Mouse (Mus musculus): ENCODE measurements around the gene Trabd2b. TPM values are rescaled to one million over a fixed set of nuclear protein-coding genes. Genes with fewer than 3 reads are reported as not detected.

Gene Trabd2b
- polyA plus RNA-seq, 1 experiment from 2014 or later: 2.0 TPM

DNA sequence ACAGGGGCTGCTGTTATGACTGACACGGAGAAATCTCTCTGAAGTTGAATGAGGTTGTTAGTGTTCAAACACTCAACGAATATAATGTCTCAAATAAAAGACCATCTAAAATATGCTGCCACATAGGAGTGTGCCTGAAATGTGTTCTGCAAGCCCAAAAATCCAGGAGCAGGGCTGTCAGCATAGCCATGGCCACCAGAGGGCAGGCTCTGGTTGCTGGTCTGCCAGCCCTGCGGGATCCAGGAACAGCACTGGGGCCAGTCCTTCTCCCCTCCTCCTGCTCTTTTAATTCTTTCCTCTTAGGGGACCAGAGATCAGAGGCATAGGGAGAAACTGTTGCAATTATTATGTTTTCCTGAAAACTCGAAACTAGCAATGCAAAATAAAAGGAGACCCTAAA is 241.2 kb downstream of the Trabd2b start:
- H3K9ac ChIP-seq: no peak overlapping the region
- H3K4me2 ChIP-seq (replicated peaks): no peak overlapping the region
- 5% methylated on average over 4 of the region's 4 CpGs for WGBS
- peak; percentile 36; the same call in 1 of the 2 replicates for ATAC-seq (ENCODE audit: low FRiP score, low read depth)
- H3K4me3 ChIP-seq: no peak overlapping the region
- no peaks in the 10 kb centered on the region for H3K9me3 ChIP-seq
- H3K36me3 ChIP-seq: no peaks in the 10 kb centered on the region
- peaks cover 98% of the 10 kb centered on the region for H3K27me3 ChIP-seq
- H3K27ac ChIP-seq: no peak overlapping the region
- H3K4me1 ChIP-seq: peaks cover 15% of the 10 kb centered on the region

- 0 out of 2 replicates have a peak, but pooled peaks have one; percentile 7 for ATAC-seq (ENCODE audit: low FRiP score, low read depth)
- Histone ChIP-seq H3K27me3 (peaks cover 97% of the 10 kb centered on the region), H3K36me3 (no peaks in the 10 kb centered on the region), H3K9ac (no peak overlapping the region), H3K27ac (no peak overlapping the region), H3K4me3 (0 out of 2 replicates have a peak overlapping the region, but pooled peaks have one; percentile 10), H3K4me1 (peaks cover 15% of the 10 kb centered on the region), H3K4me2 (replicated peaks) (peak overlapping the region; percentile 37), H3K9me3 (no peaks in the 10 kb centered on the region)
- WGBS: 8% methylated on average over 28 of the region's 28 CpGs
These were observed 242.1 kb downstream of the Trabd2b start for GRCm38 (mm10) chr4:114648532-114649074.

GRCm38 (mm10) chr4:114650551-114650950 is 244.0 kb downstream of the Trabd2b start:
- Histone ChIP-seq H3K4me3 (no peak overlapping the region), H3K27me3 (peaks cover 78% of the 10 kb centered on the region), H3K9ac (no peak overlapping the region), H3K4me2 (replicated peaks) (no peak overlapping the region), H3K4me1 (peaks cover 15% of the 10 kb centered on the region), H3K36me3 (no peaks in the 10 kb centered on the region), H3K27ac (no peak overlapping the region), H3K9me3 (no peaks in the 10 kb centered on the region)
- ATAC-seq (ENCODE audit: low FRiP score, low read depth): no peak
- 75% methylated on average over 6 of the region's 6 CpGs for WGBS

GRCm38 (mm10) chr4:114651007-114651406 is 244.5 kb downstream of the Trabd2b start:
- H3K27me3 ChIP-seq: peaks cover 73% of the 10 kb centered on the region

DNA sequence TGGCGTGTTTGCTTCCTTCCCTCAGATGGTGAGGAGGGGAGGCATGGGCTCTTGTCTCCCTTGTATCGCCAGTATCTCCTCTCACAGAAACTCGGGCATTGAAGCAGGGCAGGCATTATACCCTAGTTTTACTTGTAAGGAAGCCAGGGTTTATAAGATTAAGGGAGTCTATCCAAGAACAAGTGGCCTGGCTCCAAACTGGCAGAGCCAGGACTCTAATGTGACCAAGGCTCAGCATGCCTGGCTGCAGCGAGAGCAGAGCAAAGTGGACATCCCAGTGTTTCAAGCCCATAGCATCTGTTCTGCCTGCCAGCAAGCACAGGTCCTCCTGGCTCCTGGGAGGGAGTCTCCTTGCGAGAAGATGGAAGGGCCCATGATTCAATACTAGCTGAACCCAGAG is 245.1 kb downstream of the Trabd2b start:
- Histone ChIP-seq H3K4me2 (replicated peaks) (no peak overlapping the region), H3K36me3 (no peaks in the 10 kb centered on the region), H3K4me3 (no peak overlapping the region), H3K9ac (no peak overlapping the region), H3K27ac (no peak overlapping the region), H3K9me3 (no peaks in the 10 kb centered on the region), H3K4me1 (peaks cover 10% of the 10 kb centered on the region), H3K27me3 (peaks cover 72% of the 10 kb centered on the region)
- WGBS: 71% methylated on average over 5 of the region's 5 CpGs
- ATAC-seq (ENCODE audit: low FRiP score, low read depth): no peak

More at GRCm38 (mm10) chr4:114651007-114651406, 244.5 kb downstream of the Trabd2b start:
- 40% methylated on average over 3 of the region's 3 CpGs for WGBS
- no peak for ATAC-seq (ENCODE audit: low FRiP score, low read depth)
- H3K4me3 ChIP-seq: no peak overlapping the region
- H3K4me1 ChIP-seq: peaks cover 15% of the 10 kb centered on the region
- no peaks in the 10 kb centered on the region for H3K36me3 ChIP-seq
- H3K9me3 ChIP-seq: no peaks in the 10 kb centered on the region
- no peak overlapping the region for H3K27ac ChIP-seq
- no peak overlapping the region for H3K9ac ChIP-seq
- no peak overlapping the region for H3K4me2 ChIP-seq (replicated peaks)

DNA sequence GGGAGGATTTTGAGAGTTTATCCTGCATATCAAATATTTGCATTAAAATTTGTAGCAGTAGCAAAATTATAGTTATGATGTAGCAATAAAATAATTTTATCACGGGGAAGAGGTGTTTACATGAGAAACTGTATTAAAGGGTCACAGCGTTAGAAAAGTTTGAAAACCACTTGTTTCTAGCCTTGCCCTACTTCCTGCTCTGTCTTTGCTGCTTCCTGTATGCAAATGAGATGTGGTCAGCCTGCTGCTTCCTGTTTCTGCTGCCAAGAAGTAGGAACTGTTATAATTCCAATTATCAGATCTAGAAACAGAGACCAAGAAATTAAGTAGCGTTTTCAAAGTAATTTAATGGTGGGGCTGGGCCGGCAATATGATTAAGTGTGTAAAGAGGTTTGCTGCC is 245.9 kb downstream of the Trabd2b start:
- Histone ChIP-seq H3K4me1 (peaks cover 6% of the 10 kb centered on the region; the same call in 1 of the 2 replicates), H3K27me3 (peaks cover 72% of the 10 kb centered on the region), H3K4me3 (no peak overlapping the region), H3K27ac (no peak overlapping the region), H3K9me3 (no peaks in the 10 kb centered on the region), H3K9ac (no peak overlapping the region), H3K4me2 (replicated peaks) (no peak overlapping the region), H3K36me3 (no peaks in the 10 kb centered on the region)
- no peak for ATAC-seq (ENCODE audit: low FRiP score, low read depth)
- 80% methylated on average over 4 of the region's 4 CpGs for WGBS

GRCm38 (mm10) chr4:114657933-114658332 is 251.4 kb downstream of the Trabd2b start:
- 69% methylated on average over 2 of the region's 2 CpGs for WGBS
- Histone ChIP-seq H3K9me3 (no peaks in the 10 kb centered on the region), H3K27ac (no peak overlapping the region), H3K9ac (no peak overlapping the region), H3K27me3 (peaks cover 65% of the 10 kb centered on the region), H3K36me3 (no peaks in the 10 kb centered on the region), H3K4me2 (replicated peaks) (no peak overlapping the region), H3K4me3 (no peak overlapping the region), H3K4me1 (no peaks in the 10 kb centered on the region)
- ATAC-seq (ENCODE audit: low FRiP score, low read depth): no peak

- no peak for ATAC-seq (ENCODE audit: low FRiP score, low read depth)
- Histone ChIP-seq H3K4me2 (replicated peaks) (no peak overlapping the region), H3K9ac (no peak overlapping the region), H3K36me3 (no peaks in the 10 kb centered on the region), H3K4me1 (no peaks in the 10 kb centered on the region), H3K27ac (no peak overlapping the region), H3K9me3 (no peaks in the 10 kb centered on the region), H3K27me3 (peaks cover 80% of the 10 kb centered on the region), H3K4me3 (no peak overlapping the region)
- WGBS: 48% methylated on average over 5 of the region's 5 CpGs
These were observed 253.4 kb downstream of the Trabd2b start for GRCm38 (mm10) chr4:114659876-114660275.

- peaks cover 22% of the 10 kb centered on the region for H3K4me1 ChIP-seq
- H3K9ac ChIP-seq: no peak overlapping the region
- H3K4me2 ChIP-seq (replicated peaks): no peak overlapping the region
- H3K4me3 ChIP-seq: no peak overlapping the region
- H3K36me3 ChIP-seq: no peaks in the 10 kb centered on the region
- no peak for ATAC-seq (ENCODE audit: low FRiP score, low read depth)
- WGBS: 71% methylated on average over 9 of the region's 9 CpGs
- peaks cover 93% of the 10 kb centered on the region for H3K27me3 ChIP-seq
- H3K27ac ChIP-seq: no peak overlapping the region
- no peaks in the 10 kb centered on the region for H3K9me3 ChIP-seq
These were observed 257.8 kb downstream of the Trabd2b start for GRCm38 (mm10) chr4:114664063-114665036.

Other genes starting within 250 kb of the Trabd2b start
- gene Skint11, start 243.3 kb upstream of the Trabd2b start, polyA plus RNA-seq (2015; fragmentation: Nextera tagmentation; extraction: Ambion mirVana): not detected in 2 replicates

All from limb, embryonic 13.5 days (tissue).